Mouse (Mus musculus): ENCODE data around the gene Ddx47. TPM values are rescaled to one million over a fixed set of nuclear protein-coding genes. Genes with fewer than 3 reads are reported as not detected.

Gene Ddx47
- 43.3 TPM for polyA plus RNA-seq (2014; fragmentation: Illumina TruSeq; extraction: RNeasy Lipid Tissue Mini Kit (QIAGEN cat#74804); ENCODE audit: low read depth, low replicate concordance)

DNA sequence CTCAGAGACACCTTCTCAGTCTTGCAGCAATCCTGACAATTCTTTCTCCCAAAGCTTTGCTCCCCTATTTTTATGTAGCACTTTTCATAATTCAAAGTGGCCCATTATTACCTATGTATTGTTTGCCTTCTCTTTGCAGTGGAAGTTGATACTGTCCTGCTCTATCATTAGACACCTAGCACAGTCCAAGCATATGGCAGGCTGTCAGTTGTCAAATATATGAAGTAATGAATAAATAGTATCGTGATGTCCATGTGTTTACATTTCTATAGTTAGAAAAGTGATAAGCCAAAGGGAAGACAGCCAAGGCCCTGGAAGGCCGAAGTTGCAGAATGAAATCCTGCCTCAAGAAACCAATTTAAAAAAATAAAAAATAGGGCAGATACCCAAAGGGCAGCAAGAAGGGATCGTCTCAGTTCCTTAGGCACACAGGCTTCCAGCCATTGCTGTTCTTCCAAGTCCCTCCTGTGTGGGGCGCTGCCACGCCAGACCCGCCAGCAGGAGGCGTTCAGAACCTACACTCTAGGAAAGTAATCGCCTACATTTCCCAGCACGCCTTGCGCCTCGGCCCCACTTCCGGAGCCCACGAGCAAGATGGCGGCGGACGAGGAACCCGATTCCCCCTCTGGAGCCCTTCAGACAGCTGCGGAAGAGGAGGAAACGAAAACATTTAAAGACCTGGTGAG lies at the start of gene Ddx47:
TSS of gene Ddx47 (plus strand) at position 565 of the 686 bp plus-strand sequence.

DNA sequence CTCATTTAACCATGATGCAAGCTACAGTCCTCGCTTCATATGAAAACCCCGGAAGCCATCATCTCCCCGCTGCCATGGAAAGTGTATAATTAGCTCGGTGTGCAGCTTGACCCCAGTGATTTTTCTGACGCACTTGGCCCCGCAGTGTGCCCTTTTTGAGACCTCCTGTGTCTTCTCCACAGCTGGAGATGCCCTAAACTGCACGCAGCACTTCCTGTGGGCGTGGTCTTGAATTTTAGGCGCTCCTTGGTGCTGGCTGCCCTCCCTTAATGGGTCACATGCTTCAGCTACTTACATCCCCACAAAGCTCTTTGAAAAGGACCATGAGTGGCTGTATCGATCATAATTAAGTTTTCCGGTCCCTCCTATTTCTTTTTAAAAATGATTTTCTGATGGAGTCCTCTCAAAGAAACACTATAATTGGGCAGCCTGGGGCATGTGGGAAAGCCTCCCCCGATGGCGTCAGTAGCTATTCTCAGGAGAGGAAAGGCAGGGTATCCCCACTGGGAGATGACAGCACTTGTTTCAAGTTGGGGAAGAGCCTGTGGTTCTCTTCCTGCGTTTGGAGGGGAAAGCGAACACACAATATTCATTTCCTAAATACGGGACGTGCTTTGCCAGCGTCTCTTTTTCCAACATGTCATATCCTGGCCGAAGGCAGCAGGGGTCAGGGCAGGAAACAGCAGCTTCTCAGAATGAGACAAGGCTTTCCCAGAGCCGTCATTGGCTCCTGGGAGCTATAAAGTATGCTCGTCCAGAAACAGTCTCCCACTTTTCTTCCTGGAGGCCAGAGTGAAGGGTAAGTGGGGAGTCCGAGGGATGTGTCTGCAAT lies 30.0 kb upstream of the Ddx47 start, which contains the start of gene Apold1:
TSS of gene Apold1 (plus strand) at position 488 of the 832 bp plus-strand sequence.

DNA sequence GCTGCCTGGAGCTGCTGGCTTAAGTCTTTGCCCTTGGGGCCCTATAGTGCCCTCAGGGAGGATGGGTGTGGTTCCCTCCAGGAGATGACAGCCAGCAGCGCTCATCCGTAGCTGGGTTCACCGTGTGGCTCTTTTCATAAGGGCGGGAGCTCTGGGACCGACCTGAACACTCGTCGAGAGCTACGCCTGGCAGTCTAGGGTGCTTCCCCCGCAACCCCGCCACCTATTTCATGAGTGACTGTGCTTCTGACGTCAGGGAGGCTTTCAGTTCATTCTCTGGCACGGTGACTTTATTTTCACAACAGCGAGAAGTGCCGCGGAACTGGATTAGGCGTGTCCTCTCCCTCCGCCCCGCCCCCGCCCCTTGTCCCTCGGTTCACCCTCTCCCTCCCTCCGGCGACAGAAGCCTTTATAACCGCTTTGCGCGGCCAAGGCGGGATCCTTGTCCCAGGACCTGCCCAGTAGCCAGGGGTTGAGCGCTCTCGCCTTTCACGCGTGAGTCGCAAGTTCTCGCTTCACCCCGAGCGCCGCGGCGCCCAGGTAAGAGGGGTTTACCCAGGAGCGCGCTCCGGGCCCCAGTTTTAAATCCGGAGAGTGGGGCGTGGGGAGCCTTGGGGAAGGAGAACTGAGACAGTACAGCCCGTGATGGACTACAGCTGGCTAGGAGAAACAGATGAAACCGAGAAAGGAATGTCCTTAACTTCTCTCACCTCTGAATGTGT lies 54.0 kb downstream of the Ddx47 start, which contains the start of gene Gprc5a:
TSS of gene Gprc5a (plus strand) at position 416 of the 722 bp plus-strand sequence.

Other genes with a start within 250 kb of the Ddx47 start
- 14.2 TPM for gene Dusp16, start 219.0 kb upstream of the Ddx47 start, polyA plus RNA-seq (2014; fragmentation: Illumina TruSeq; extraction: RNeasy Lipid Tissue Mini Kit (QIAGEN cat#74804); ENCODE audit: low read depth, low replicate concordance)
- gene Crebl2, start 181.5 kb upstream of the Ddx47 start, polyA plus RNA-seq (2014; fragmentation: Illumina TruSeq; extraction: RNeasy Lipid Tissue Mini Kit (QIAGEN cat#74804); ENCODE audit: low read depth, low replicate concordance): 20.8 TPM
- gene Gpr19, start 113.0 kb upstream of the Ddx47 start, polyA plus RNA-seq (2014; fragmentation: Illumina TruSeq; extraction: RNeasy Lipid Tissue Mini Kit (QIAGEN cat#74804); ENCODE audit: low read depth, low replicate concordance): 7.4 TPM
- 33.7 TPM for gene Cdkn1b, start 91.2 kb upstream of the Ddx47 start, polyA plus RNA-seq (2014; fragmentation: Illumina TruSeq; extraction: RNeasy Lipid Tissue Mini Kit (QIAGEN cat#74804); ENCODE audit: low read depth, low replicate concordance)
- gene Apold1, start 29.9 kb upstream of the Ddx47 start, polyA plus RNA-seq (2014; fragmentation: Illumina TruSeq; extraction: RNeasy Lipid Tissue Mini Kit (QIAGEN cat#74804); ENCODE audit: low read depth, low replicate concordance): 3.3 TPM
- 6.2 TPM for gene Gprc5a, start 54.0 kb downstream of the Ddx47 start, polyA plus RNA-seq (2014; fragmentation: Illumina TruSeq; extraction: RNeasy Lipid Tissue Mini Kit (QIAGEN cat#74804); ENCODE audit: low read depth, low replicate concordance)
- not detected for gene Gprc5d, start 106.7 kb downstream of the Ddx47 start, polyA plus RNA-seq (2014; fragmentation: Illumina TruSeq; extraction: RNeasy Lipid Tissue Mini Kit (QIAGEN cat#74804); ENCODE audit: low read depth, low replicate concordance)
- gene Fam234b, start 186.4 kb downstream of the Ddx47 start, polyA plus RNA-seq (2014; fragmentation: Illumina TruSeq; extraction: RNeasy Lipid Tissue Mini Kit (QIAGEN cat#74804); ENCODE audit: low read depth, low replicate concordance): 16.9 TPM
- gene Hebp1, start 186.4 kb downstream of the Ddx47 start, polyA plus RNA-seq (2014; fragmentation: Illumina TruSeq; extraction: RNeasy Lipid Tissue Mini Kit (QIAGEN cat#74804); ENCODE audit: low read depth, low replicate concordance): 94.0 TPM
- 69.1 TPM for gene Gsg1, start 242.7 kb downstream of the Ddx47 start, polyA plus RNA-seq (2014; fragmentation: Illumina TruSeq; extraction: RNeasy Lipid Tissue Mini Kit (QIAGEN cat#74804); ENCODE audit: low read depth, low replicate concordance)

Measured in adipose tissue, adult 10 weeks (tissue).